Mouse (Mus musculus) kidney, postnatal 14 days (tissue): ENCODE results near the gene Hist1h3d.
"Not testable (repeated sequence)": the region's sequence is repeated elsewhere in the genome, so short reads cannot be mapped to it uniquely, and the experiment has no call there.

ENCODE experiments used
- DNase-seq: peaks from one replicate; pipeline ENCODE4 v3.0.0; 2022; ENCODE audit warnings: mixed read lengths

Hist1h3d gene

GRCm38 (mm10) chr13:23542225-23542980, 33.2 kb upstream of the Hist1h3d start:
- DNase-seq: not testable (repeated sequence)

- DNase-seq: peak; percentile 89
Measured at GRCm38 (mm10) chr13:23542999-23543607, 32.5 kb upstream of the Hist1h3d start, which contains the start of gene Hist1h2bh. TSS of gene Hist1h2bh (minus strand) at chr13:23543392.

DNA sequence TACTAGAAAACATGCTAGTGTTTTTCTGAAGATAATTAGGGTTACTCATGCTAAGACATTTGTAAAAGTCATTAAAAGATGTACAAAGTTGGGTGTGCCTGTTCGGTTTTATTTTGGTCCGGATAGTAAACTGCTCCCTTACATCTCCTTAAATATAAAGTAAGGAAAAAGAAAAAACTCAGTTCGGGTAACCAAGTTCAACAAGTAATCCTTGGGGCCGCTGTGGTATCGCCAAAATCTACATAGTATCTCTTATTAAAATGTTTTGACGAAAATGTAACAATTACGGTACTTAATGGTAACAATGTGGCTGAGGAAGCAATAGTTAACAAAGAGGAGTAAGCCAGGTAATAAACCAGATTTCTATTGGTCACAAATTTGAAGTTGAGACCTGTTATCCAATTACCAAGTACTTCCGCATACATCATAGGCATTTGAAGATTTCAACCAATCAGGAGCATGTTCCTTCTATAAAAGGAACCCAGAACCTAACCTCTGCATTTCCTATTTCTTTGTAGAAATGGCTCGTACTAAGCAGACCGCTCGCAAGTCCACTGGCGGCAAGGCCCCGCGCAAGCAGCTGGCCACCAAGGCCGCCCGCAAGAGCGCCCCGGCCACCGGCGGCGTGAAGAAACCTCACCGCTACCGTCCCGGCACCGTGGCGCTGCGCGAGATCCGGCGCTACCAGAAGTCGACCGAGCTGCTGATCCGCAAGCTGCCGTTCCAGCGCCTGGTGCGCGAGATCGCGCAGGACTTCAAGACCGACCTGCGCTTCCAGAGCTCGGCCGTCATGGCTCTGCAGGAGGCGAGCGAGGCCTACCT, 31.4 kb upstream of the Hist1h3d start, which contains the start of gene Hist1h3f:
TSS of gene Hist1h3f (plus strand) at position 88 of the 822 bp plus-strand sequence.
- peak; percentile 88 for DNase-seq

- not testable (repeated sequence) for DNase-seq
Measured at GRCm38 (mm10) chr13:23544787-23545120, 30.8 kb upstream of the Hist1h3d start.

DNA sequence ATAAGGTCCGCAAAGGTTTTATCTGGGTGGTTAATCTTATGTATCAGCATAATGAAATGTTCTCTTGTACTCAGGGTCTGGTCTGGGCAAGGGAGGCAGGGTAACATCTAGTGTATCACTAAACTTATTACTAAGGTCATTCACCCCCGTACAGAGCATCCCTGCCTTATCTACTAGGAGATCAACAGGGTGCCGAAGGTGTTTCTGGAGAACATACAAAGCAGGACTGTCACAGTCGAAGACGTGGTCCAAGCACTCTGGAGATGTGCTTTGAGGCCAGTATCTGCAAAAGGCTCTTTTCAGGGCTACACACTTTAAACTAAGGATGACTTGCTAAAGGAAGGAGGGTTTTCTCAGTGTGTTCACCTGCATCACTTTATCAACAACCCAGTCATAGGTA, 28.9 kb upstream of the Hist1h3d start:
- DNase-seq: no peak

- no peak for DNase-seq
Measured at GRCm38 (mm10) chr13:23550761-23551145, 24.8 kb upstream of the Hist1h3d start.

DNA sequence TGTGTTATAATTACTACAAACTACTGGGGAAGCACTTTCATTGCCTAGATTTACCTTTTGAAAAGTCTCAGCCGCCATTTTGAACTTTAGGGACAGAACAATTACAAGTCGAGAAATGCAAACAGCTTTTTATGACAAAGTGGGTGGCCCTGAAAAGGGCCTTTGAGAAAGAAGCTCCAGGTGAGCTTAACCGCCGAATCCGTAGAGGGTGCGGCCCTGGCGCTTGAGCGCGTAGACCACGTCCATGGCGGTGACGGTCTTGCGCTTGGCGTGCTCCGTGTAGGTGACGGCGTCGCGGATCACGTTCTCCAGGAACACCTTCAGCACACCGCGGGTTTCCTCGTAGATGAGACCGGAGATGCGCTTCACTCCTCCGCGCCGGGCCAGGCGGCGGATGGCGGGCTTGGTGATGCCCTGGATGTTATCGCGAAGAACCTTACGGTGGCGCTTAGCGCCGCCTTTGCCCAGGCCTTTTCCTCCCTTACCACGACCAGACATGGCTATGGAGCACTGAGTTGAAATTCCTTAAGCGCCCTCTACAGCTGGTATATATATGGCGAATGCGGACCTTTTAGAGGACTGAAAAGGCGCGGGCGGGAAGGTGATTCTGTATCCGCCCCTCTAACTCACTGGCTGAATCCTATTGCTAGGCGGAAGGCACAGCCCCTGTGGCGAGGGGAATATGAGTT, 24.3 kb upstream of the Hist1h3d start, which contains the start of gene Hist1h4f:
TSS of gene Hist1h4f (minus strand) at position 503 of the 689 bp plus-strand sequence.
- DNase-seq: peak; percentile 91

DNA sequence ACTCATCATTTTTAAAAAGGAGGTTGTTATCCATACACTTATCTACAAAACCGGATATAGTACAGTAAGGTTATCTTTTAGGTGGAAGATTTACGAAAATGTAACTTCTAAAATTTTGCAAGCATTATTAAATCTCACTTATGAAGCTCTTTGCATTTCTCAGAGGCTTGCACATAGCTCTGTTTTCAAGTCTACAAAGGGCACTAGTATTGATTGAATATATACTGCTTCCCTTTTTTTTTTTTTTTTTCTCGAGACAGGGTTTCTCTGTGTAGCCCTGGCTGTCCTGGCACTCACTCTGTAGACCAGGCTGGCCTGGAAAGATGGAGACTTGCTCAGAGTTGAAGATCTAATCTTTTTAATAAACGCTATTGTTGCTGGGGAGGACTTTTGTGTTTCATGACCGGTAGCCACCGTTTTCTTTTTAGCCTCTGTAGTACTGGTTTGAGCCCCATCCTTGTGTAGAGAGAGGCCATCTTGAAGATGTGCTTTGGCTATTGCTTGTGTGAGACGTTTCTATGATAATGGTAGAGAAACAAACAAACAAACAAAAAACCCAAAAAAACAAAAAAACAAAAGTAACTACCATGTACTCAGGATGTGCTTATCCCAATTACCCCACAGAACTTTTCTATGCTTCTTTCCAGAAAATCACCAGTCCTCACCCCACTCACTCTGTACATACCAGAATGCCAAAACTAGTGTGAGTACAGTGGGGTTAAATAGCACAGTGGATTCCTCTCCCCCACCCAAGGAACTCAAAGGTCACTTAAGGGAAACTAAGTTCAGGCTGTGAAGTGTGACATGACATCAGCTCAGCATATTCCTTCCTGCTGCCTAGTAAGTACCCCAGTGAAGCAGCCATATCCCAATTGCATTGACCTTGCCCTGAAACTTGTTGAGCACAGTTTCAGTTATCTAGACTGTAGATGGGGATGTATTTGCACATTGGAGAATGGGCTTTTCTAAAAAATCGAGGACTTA, 23.3 kb upstream of the Hist1h3d start:
- DNase-seq: no peak

GRCm38 (mm10) chr13:23552962-23553361, 22.6 kb upstream of the Hist1h3d start, which contains the start of gene Hist1h1d:
TSS of gene Hist1h1d (plus strand) at chr13:23553262.
- no peak for DNase-seq

- no peak for DNase-seq
Measured at GRCm38 (mm10) chr13:23554393-23554792, 21.2 kb upstream of the Hist1h3d start.

GRCm38 (mm10) chr13:23554925-23555838, 20.4 kb upstream of the Hist1h3d start:
- peak; percentile 82 for DNase-seq

DNA sequence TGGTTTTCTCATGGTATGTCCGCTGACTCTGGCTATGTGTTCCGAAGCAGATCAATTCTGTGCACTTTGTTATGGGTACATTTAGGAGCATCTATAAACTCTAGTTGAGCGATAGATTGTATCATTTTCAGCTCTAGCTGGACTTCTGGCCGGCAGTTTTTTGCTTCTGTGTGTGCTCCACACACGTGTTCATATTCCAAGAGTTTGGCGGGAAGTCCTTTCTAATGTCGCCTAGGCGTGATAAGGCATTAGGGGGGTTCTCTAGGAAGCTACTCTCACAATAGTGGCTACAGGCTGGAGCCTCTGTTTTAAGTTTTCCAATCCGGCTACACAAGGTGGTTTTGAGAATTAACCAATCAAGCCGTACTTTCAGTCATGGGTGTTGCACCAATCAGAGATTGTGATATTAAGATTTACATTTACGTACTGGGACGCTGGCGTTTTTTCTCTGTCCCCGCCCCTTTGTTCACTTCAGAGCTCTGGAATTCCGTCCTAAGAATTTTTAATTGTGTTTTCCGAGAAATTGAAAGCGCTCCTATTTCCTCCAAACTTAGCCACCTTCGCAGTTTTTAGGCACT, 19.6 kb upstream of the Hist1h3d start:
- peak; percentile 89 for DNase-seq

DNA sequence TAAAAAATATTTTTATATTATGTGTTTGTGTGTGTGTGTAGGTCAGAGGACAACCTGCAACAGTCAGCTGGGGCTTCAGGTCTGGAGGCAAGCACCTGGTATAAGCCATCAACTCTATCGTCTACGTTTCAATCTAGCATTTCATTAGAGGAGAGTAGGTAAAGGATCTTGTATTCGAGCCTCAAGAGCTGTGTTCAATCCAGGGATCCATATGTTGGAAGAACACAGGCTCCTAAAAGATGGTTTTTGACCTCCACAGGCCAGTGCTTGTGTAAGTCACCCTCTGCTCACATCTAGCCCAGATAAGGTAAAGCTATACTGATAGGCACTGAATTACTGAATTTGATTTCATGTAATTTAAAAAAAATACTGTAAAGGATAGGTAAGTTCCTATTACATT, 18.7 kb upstream of the Hist1h3d start:
- no peak for DNase-seq

DNA sequence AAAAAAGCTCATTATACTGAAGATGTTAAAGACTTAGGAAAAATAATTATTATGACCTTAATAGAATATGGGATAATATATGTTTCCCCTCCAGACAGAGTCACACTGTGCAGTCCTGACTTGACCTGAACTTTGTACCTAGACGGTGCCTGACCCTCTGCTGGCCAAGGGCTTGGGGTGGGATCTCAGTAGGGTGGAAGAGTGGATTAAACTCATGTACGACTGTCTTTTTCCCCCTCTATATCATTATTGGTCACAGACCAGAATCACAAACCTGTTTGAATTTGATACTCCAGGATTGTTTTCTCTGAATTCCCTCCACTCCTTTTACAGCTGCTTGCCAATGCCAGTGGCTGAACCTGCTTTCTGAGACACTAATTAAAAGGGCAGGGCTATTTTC, 14.9 kb upstream of the Hist1h3d start:
- DNase-seq: not testable (repeated sequence)

- not testable (repeated sequence) for DNase-seq
Measured at GRCm38 (mm10) chr13:23561531-23561882, 14.1 kb upstream of the Hist1h3d start.

- peak; percentile 95 for DNase-seq
Measured at GRCm38 (mm10) chr13:23561883-23562659, 13.5 kb upstream of the Hist1h3d start, which contains the start of gene Hist1h3e. TSS of gene Hist1h3e (minus strand) at chr13:23562369.

DNA sequence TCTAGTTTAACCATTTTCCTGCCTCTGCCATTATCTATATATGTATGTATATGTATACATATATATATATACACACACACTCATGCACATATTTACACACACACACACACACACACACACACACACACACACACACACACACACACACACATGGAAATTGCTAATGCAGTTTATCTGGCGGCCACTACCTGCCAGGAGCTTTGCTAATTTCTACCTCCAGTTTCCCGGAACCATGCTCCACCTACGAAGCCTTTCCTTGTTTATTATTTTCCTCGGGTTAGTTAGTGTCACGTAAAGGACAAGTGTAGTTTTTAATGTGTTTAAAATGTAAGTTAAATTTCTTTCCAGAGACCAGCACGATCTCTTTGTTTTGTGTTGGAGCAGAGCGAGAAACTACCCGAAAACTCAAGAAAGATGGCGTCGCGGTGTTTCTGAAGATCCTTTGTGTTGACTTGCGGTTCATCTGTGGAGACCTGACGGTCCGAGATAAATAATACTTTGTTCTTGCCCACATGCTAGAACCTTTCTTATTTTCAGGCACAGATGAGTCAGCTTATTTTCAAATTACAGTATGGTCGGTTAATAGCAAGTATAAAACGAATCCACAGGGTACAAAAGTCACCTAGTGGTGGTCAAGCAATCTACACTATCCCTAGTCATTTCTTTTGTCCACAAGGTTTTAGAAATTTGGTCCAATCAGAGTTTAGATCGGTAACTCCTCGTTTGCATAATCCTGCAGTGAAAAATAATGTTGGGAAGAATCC, 12.7 kb upstream of the Hist1h3d start:
- peak; percentile 58 for DNase-seq

GRCm38 (mm10) chr13:23564482-23564881, 11.1 kb upstream of the Hist1h3d start:
- DNase-seq: no peak
